31 mouse cellular contexts compared by ENCODE assay signal in the genomic region with DNA sequence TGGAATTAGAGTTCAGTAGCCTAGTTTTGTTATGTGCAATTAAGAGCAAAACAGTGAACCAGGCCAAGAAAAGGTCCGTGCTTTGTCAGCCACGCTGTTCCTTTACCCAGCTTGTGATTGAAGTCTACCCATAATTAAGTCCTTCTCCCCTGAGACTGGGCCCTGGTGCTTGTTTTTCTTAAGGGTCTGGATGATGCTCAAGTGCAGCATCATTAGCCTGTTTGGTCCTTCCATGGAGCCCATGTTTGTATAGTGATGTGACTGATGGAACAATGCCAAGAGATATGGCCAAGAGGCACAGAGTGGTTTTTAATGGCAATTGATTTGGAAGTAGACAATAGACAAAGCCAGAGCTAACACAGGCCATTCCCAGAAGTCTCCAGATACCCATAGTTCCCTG. TPM values are rescaled to one million over a fixed set of nuclear protein-coding genes. Genes with fewer than 3 reads are reported as not detected.
DNase-seq lines count a peak whose midpoint lies in the region; ATAC-seq and TF ChIP-seq lines count a peak whose summit lies in the region.
"Had no signal": no experiment of that assay in that cellular context is flagged by ENCODE, and none has a peak within 500 bp of the region (broad histone marks: within the 10 kb centered on the region; RNA-seq: fewer than 3 reads in every experiment).

No protein-coding gene starts in this region.

- H3K27ac ChIP-seq in forebrain, embryonic 13.5 days: no peak overlapping the region
- H3K27ac ChIP-seq in forebrain, postnatal 0 days (ENCODE audit: low read depth, low read length): no peak overlapping the region
- no peak overlapping the region for H3K27ac ChIP-seq in midbrain, embryonic 13.5 days
- H3K27ac ChIP-seq in midbrain, embryonic 14.5 days (replicated peaks; ENCODE audit: low read depth, low read length): no peak overlapping the region
- no peak overlapping the region for H3K27ac ChIP-seq in forebrain, embryonic 16.5 days (ENCODE audit: low read length)
- H3K27ac ChIP-seq: embryonic facial prominence, embryonic 10.5 days; embryonic facial prominence, embryonic 13.5 days; gastrocnemius, adult 2 months; heart, embryonic 15.5 days; hindbrain, embryonic 14.5 days; hindbrain, postnatal 0 days had no signal

- 45% methylated on average over 2 of the region's 2 CpGs for WGBS in forebrain, embryonic 13.5 days
- WGBS in forebrain, postnatal 0 days: 18% methylated on average over 2 of the region's 2 CpGs
- 56% methylated on average over 2 of the region's 2 CpGs for WGBS in midbrain, embryonic 13.5 days
- WGBS in midbrain, embryonic 14.5 days: 73% methylated on average over 2 of the region's 2 CpGs
- WGBS in forebrain, embryonic 16.5 days: 30% methylated on average over 2 of the region's 2 CpGs

- DNase-seq in forebrain, postnatal 0 days: no peak
- DNase-seq in midbrain, embryonic 14.5 days: no peak
- DNase-seq in brain, embryonic 14.5 days (ENCODE audit: low read depth): peak; percentile 83
- DNase-seq in embryo, embryonic 9.5 days (ENCODE audit: extremely low spot score): no peak
- DNase-seq: adrenal gland, postnatal 10 days; adrenal gland, postnatal 36 days; B cell, adult 2 months; cerebellum, adult 11 months; cerebellum, adult 2 months; cerebellum, adult 9-11 months; cerebellum, postnatal 25 days; gastrocnemius, adult 2 months; gastrocnemius, postnatal 14 days; heart, adult 18-20 months; heart, postnatal 14 days; heart, postnatal 4 days had no signal

- no peaks in the 10 kb centered on the region for H3K4me1 ChIP-seq in forebrain, embryonic 13.5 days
- H3K4me1 ChIP-seq in forebrain, postnatal 0 days (ENCODE audit: insufficient read depth): no peaks in the 10 kb centered on the region
- H3K4me1 ChIP-seq in midbrain, embryonic 13.5 days (replicated peaks): no peaks in the 10 kb centered on the region
- no peaks in the 10 kb centered on the region for H3K4me1 ChIP-seq in midbrain, embryonic 14.5 days (ENCODE audit: control insufficient read depth, insufficient read depth, low read length)
- no peaks in the 10 kb centered on the region for H3K4me1 ChIP-seq in forebrain, embryonic 16.5 days (replicated peaks; ENCODE audit: control insufficient read depth, insufficient read depth, low read length)
- H3K4me1 ChIP-seq: embryonic facial prominence, embryonic 10.5 days; embryonic facial prominence, embryonic 13.5 days; heart, embryonic 12.5 days; heart, embryonic 15.5 days had no signal

- no peaks in the 10 kb centered on the region for H3K36me3 ChIP-seq in forebrain, embryonic 13.5 days (ENCODE audit: poor library complexity, severe bottlenecking)
- H3K36me3 ChIP-seq in forebrain, postnatal 0 days (ENCODE audit: insufficient read depth): no peaks in the 10 kb centered on the region
- H3K36me3 ChIP-seq in midbrain, embryonic 13.5 days: no peaks in the 10 kb centered on the region
- H3K36me3 ChIP-seq in midbrain, embryonic 14.5 days (ENCODE audit: control insufficient read depth, insufficient read depth, low read length): no peaks in the 10 kb centered on the region
- no peaks in the 10 kb centered on the region for H3K36me3 ChIP-seq in forebrain, embryonic 16.5 days (ENCODE audit: control insufficient read depth, insufficient read depth)
- H3K36me3 ChIP-seq: embryonic facial prominence, embryonic 10.5 days; embryonic facial prominence, embryonic 13.5 days; G1E; heart, embryonic 12.5 days; heart, embryonic 15.5 days had no signal

- no peak for TF ChIP-seq POLR2A in brain, embryonic 14.5 days (IDR thresholded peaks at IDR 0.05; ENCODE audit: borderline replicate concordance, extremely low read depth, insufficient read depth, insufficient read length, poor library complexity, severe bottlenecking)

- no peaks in the 10 kb centered on the region for H3K27me3 ChIP-seq in forebrain, embryonic 13.5 days
- H3K27me3 ChIP-seq in forebrain, postnatal 0 days (ENCODE audit: insufficient read depth, low read length): no peaks in the 10 kb centered on the region
- H3K27me3 ChIP-seq in midbrain, embryonic 13.5 days: peaks cover 3% of the 10 kb centered on the region; the same call in 1 of the 2 replicates
- no peaks in the 10 kb centered on the region for H3K27me3 ChIP-seq in midbrain, embryonic 14.5 days (ENCODE audit: control insufficient read depth, insufficient read depth, low read length)
- no peaks in the 10 kb centered on the region for H3K27me3 ChIP-seq in forebrain, embryonic 16.5 days (replicated peaks; ENCODE audit: control insufficient read depth, insufficient read depth, low read length)
- H3K27me3 ChIP-seq: CH12.LX; embryonic facial prominence, embryonic 13.5 days; heart, embryonic 12.5 days; heart, embryonic 15.5 days had no signal

- no peak overlapping the region for H3K4me2 ChIP-seq in forebrain, embryonic 13.5 days
- H3K4me2 ChIP-seq in forebrain, postnatal 0 days (ENCODE audit: low read depth): no peak overlapping the region
- no peak overlapping the region for H3K4me2 ChIP-seq in midbrain, embryonic 13.5 days (replicated peaks)
- no peak overlapping the region for H3K4me2 ChIP-seq in midbrain, embryonic 14.5 days (ENCODE audit: low read length)
- no peak overlapping the region for H3K4me2 ChIP-seq in forebrain, embryonic 16.5 days (ENCODE audit: low read length)
- H3K4me2 ChIP-seq: embryonic facial prominence, embryonic 13.5 days; heart, embryonic 12.5 days; heart, embryonic 15.5 days; hindbrain, embryonic 14.5 days had no signal

- no peak overlapping the region for H3K4me3 ChIP-seq in forebrain, embryonic 13.5 days
- no peak overlapping the region for H3K4me3 ChIP-seq in forebrain, postnatal 0 days (ENCODE audit: low read depth, low read length)
- no peak overlapping the region for H3K4me3 ChIP-seq in midbrain, embryonic 13.5 days (replicated peaks)
- H3K4me3 ChIP-seq in midbrain, embryonic 14.5 days (replicated peaks; ENCODE audit: low read depth, low read length): no peak overlapping the region
- no peak overlapping the region for H3K4me3 ChIP-seq in forebrain, embryonic 16.5 days (replicated peaks; ENCODE audit: low read length)
- H3K4me3 ChIP-seq: embryonic facial prominence, embryonic 10.5 days; embryonic facial prominence, embryonic 13.5 days; erythroblast, embryonic 14.5 days; gastrocnemius, adult 2 months; heart, embryonic 12.5 days; heart, embryonic 15.5 days had no signal

- no peak for TF ChIP-seq CTCF in forebrain, postnatal 0 days (IDR thresholded peaks at IDR 0.05; ENCODE audit: low read depth)
- no peak for TF ChIP-seq CTCF in brain, embryonic 14.5 days (IDR thresholded peaks at IDR 0.05; ENCODE audit: borderline replicate concordance, extremely low read depth, insufficient read depth, insufficient read length)

- no peaks in the 10 kb centered on the region for H3K9me3 ChIP-seq in forebrain, embryonic 13.5 days (replicated peaks)
- no peaks in the 10 kb centered on the region for H3K9me3 ChIP-seq in forebrain, postnatal 0 days (ENCODE audit: low read length)
- H3K9me3 ChIP-seq in midbrain, embryonic 13.5 days: no peaks in the 10 kb centered on the region
- H3K9me3 ChIP-seq in midbrain, embryonic 14.5 days (ENCODE audit: control insufficient read depth, low read length): no peaks in the 10 kb centered on the region
- no peaks in the 10 kb centered on the region for H3K9me3 ChIP-seq in forebrain, embryonic 16.5 days (ENCODE audit: control insufficient read depth, low read length)
- H3K9me3 ChIP-seq: embryonic facial prominence, embryonic 10.5 days; embryonic facial prominence, embryonic 13.5 days; heart, embryonic 12.5 days; heart, embryonic 15.5 days had no signal

- ATAC-seq in forebrain, embryonic 13.5 days: peak; percentile 58
- no peak for ATAC-seq in forebrain, postnatal 0 days
- peak; percentile 34; the same call in 1 of the 2 replicates for ATAC-seq in midbrain, embryonic 13.5 days
- ATAC-seq in midbrain, embryonic 14.5 days (ENCODE audit: low FRiP score, low TSS enrichment): no peak
- ATAC-seq in forebrain, embryonic 16.5 days: peak; percentile 62; the same call in 1 of the 2 replicates
- ATAC-seq: hindbrain, postnatal 0 days; inflammation-experienced regulatory T-cells, adult 6 months; intestine, embryonic 16.5 days; Patski had no signal

- H3K9ac ChIP-seq in forebrain, embryonic 13.5 days: no peak overlapping the region
- no peak overlapping the region for H3K9ac ChIP-seq in forebrain, postnatal 0 days
- H3K9ac ChIP-seq in midbrain, embryonic 13.5 days (replicated peaks): no peak overlapping the region
- H3K9ac ChIP-seq in midbrain, embryonic 14.5 days (replicated peaks; ENCODE audit: low read length): no peak overlapping the region
- H3K9ac ChIP-seq in forebrain, embryonic 16.5 days (replicated peaks; ENCODE audit: low read depth, low read length): no peak overlapping the region
- H3K9ac ChIP-seq: embryonic facial prominence, embryonic 13.5 days; heart, embryonic 12.5 days; heart, embryonic 15.5 days; hindbrain, embryonic 14.5 days had no signal

RNA-seq across cellular contexts. Expression of a gene that starts 36.7 kb away (rescaled TPM):
- polyA plus RNA-seq in forebrain, embryonic 13.5 days (2015; fragmentation: Nextera tagmentation; extraction: Ambion mirVana): 55.0 and 56.9 TPM in 2 replicates
- 57.9 and 68.6 TPM in 2 replicates for total RNA-seq in forebrain, postnatal 0 days (2014; rRNA removed)
- polyA plus RNA-seq in forebrain, postnatal 0 days (2015; fragmentation: Nextera tagmentation; extraction: Ambion mirVana): 44.1 and 54.1 TPM in 2 replicates
- polyA plus RNA-seq in midbrain, embryonic 13.5 days (2015; fragmentation: Nextera tagmentation; extraction: Ambion mirVana): 53.9 and 62.7 TPM in 2 replicates
- polyA plus RNA-seq in midbrain, embryonic 14.5 days (2014; fragmentation: Nextera tagmentation; extraction: Ambion mirVana): 47.3 and 63.4 TPM in 2 replicates
- polyA plus RNA-seq in brain, embryonic 14.5 days (2012; rRNA removed): 19.2 and 51.7 TPM in 2 replicates
- 82.8 and 84.2 TPM in 2 replicates for polyA plus RNA-seq in forebrain, embryonic 16.5 days (2015; fragmentation: Nextera tagmentation; extraction: Ambion mirVana)
- total RNA-seq: CH12.LX had no signal
- polyA plus RNA-seq: G1E had no signal

Comparison
In these comparisons a context has a peak if more than half of its experiments do, and no peak if none do; other contexts are left out.
1. ATAC-seq: peak in forebrain, embryonic 13.5 days (single experiment), midbrain, embryonic 13.5 days (single experiment) and forebrain, embryonic 16.5 days (single experiment); none in forebrain, postnatal 0 days (single experiment) and midbrain, embryonic 14.5 days (single experiment).